Mouse (Mus musculus): ENCODE measurements around the gene Hmmr. TPM values are rescaled to one million over a fixed set of nuclear protein-coding genes. Genes with fewer than 3 reads are reported as not detected.
"Not testable (repeated sequence)": the region's sequence is repeated elsewhere in the genome, so short reads cannot be mapped to it uniquely, and the experiment has no call there.

The Hmmr gene
- total RNA-seq, 2 experiments from 2014 or later = 0.44 to 0.65 TPM

- intact Hi-C loops (cut with DNase I) = no loop called here
- DNase-seq = peak; percentile 19 to 20
Observed at GRCm38 (mm10) chr11:40713858-40714257, 19.4 kb downstream of the Hmmr start.

- intact Hi-C loops (cut with DNase I); DNase-seq: not testable (repeated sequence)
Observed at GRCm38 (mm10) chr11:40709899-40710298, 23.3 kb downstream of the Hmmr start.

- DNase-seq = no peak
- intact Hi-C loops (cut with DNase I) = no loop called here
Observed at GRCm38 (mm10) chr11:40695103-40695502, 38.1 kb downstream of the Hmmr start, which contains the start of gene Mat2b. Gene Mat2b, minus strand, starts transcription at chr11:40695203.

GRCm38 (mm10) chr11:40694311-40695087 is 38.7 kb downstream of the Hmmr start:
- DNase-seq = peak; percentile 65 to 78
- intact Hi-C loops (cut with DNase I) = no loop called here

- intact Hi-C loops (cut with DNase I) = no loop called here
- peak; percentile 67 to 70 for DNase-seq
Observed at GRCm38 (mm10) chr11:40693366-40693951, 39.8 kb downstream of the Hmmr start.

- intact Hi-C loops (cut with DNase I) = loop anchor here (1.0 kb wide), 2 partner anchors 41 to 63 kb away; partner anchors contain the start of genes Ccng1, Hmmr and Nudcd2
- DNase-seq = peak; percentile 94 to 96
Observed at GRCm38 (mm10) chr11:40692511-40693365, 40.5 kb downstream of the Hmmr start.

GRCm38 (mm10) chr11:40692101-40692509 is 41.1 kb downstream of the Hmmr start:
- DNase-seq = no peak
- intact Hi-C loops (cut with DNase I) = loop anchor here (1.0 kb wide), 2 partner anchors 41 to 63 kb away; partner anchors contain the start of genes Ccng1, Hmmr and Nudcd2

GRCm38 (mm10) chr11:40690444-40691127 is 42.6 kb downstream of the Hmmr start:
- DNase-seq = no peak
- intact Hi-C loops (cut with DNase I) = no loop called here

- DNase-seq = no peak
- intact Hi-C loops (cut with DNase I) = no loop called here
Observed at GRCm38 (mm10) chr11:40683295-40683694, 49.9 kb downstream of the Hmmr start.

GRCm38 (mm10) chr11:40682456-40682855 is 50.8 kb downstream of the Hmmr start:
- intact Hi-C loops (cut with DNase I) = no loop called here
- no peak for DNase-seq

- intact Hi-C loops (cut with DNase I) = no loop called here
- DNase-seq = peak in 1 of 2 experiments; percentile 19
Observed at GRCm38 (mm10) chr11:40677169-40677568, 56.1 kb downstream of the Hmmr start.

GRCm38 (mm10) chr11:40675014-40675730 is 58.0 kb downstream of the Hmmr start:
- intact Hi-C loops (cut with DNase I) = no loop called here
- no peak for DNase-seq

Other genes starting within 250 kb of the Hmmr start
- gene Mat2b, start 38.2 kb downstream of the Hmmr start, total RNA-seq (2021) = 100 to 1,000 TPM; 107 TPM
- 10 to 100 TPM; 12.3 to 17.8 TPM for gene Nudcd2, start 245 bp upstream of the Hmmr start, total RNA-seq (2021)
- gene Ccng1, start 21.9 kb upstream of the Hmmr start, total RNA-seq (2021) = 100 to 1,000 TPM; 400 to 530 TPM

Measured in heart, postnatal 36 days (tissue).